ENCODE assay signal across 14 mouse cellular contexts in genomic region chr3:70309304-70309703, GRCm38 (mm10).
A peak's percentile ranks its signal among the peaks of the same experiment; 100 is the strongest.
DNase-seq lines count a peak whose midpoint lies in the region; ATAC-seq lines count a peak whose summit lies in the region.
"Had no signal": no experiment of that assay in that cellular context is flagged by ENCODE, and none has a peak within 500 bp of the region (broad histone marks: within the 10 kb centered on the region; RNA-seq: fewer than 3 reads in every experiment).

No protein-coding gene starts in this region.

- no peaks in the 10 kb centered on the region for H3K36me3 ChIP-seq in forebrain, embryonic 14.5 days (ENCODE audit: control insufficient read depth, insufficient read depth, low read length)
- H3K36me3 ChIP-seq in forebrain, embryonic 10.5 days (replicated peaks): no peaks in the 10 kb centered on the region
- no peaks in the 10 kb centered on the region for H3K36me3 ChIP-seq in neural tube, embryonic 15.5 days
- H3K36me3 ChIP-seq: kidney, embryonic 15.5 days; lung, embryonic 15.5 days had no signal

- peak; percentile 72; the same call in 1 of the 2 replicates for ATAC-seq in forebrain, embryonic 14.5 days
- ATAC-seq in neural tube, embryonic 15.5 days (ENCODE audit: low FRiP score): 0 out of 2 replicates have a peak, but pooled peaks have one; percentile 38
- ATAC-seq: inflammation-experienced regulatory T-cells, adult 6 months had no signal

- no peak overlapping the region for H3K27ac ChIP-seq in forebrain, embryonic 14.5 days (ENCODE audit: low read depth, low read length)
- H3K27ac ChIP-seq in forebrain, embryonic 10.5 days: no peak overlapping the region
- no peak overlapping the region for H3K27ac ChIP-seq in neural tube, embryonic 15.5 days (replicated peaks)
- H3K27ac ChIP-seq: kidney, embryonic 15.5 days; lung, embryonic 15.5 days had no signal

- peak; percentile 67 for DNase-seq in forebrain, embryonic 14.5 days (ENCODE audit: low spot score)
- DNase-seq in forebrain, embryonic 10.5 days (ENCODE audit: extremely low spot score, low spot score): no peak
- no peak for DNase-seq in neural tube, embryonic 10.5 days (ENCODE audit: extremely low spot score, low spot score)
- peak; percentile 51 to 61 for DNase-seq in cerebellum, postnatal 25 days
- peak; percentile 80 for DNase-seq in skeletal muscle tissue, adult 2 months (ENCODE audit: low read depth, low spot score)
- no peak for DNase-seq in testis, postnatal 14 days (ENCODE audit: low spot score)
- no peak for DNase-seq in heart, postnatal 10 days
- DNase-seq: embryo, embryonic 11 days; layer of hippocampus, adult 9-11 months; right cerebral cortex, postnatal 25 days had no signal

- no peak overlapping the region for H3K4me3 ChIP-seq in forebrain, embryonic 14.5 days (ENCODE audit: low read depth, low read length)
- H3K4me3 ChIP-seq in forebrain, embryonic 10.5 days: no peak overlapping the region
- H3K4me3 ChIP-seq in neural tube, embryonic 15.5 days (replicated peaks): no peak overlapping the region
- H3K4me3 ChIP-seq: kidney, embryonic 15.5 days; lung, embryonic 15.5 days had no signal

- WGBS in forebrain, embryonic 14.5 days: 78% methylated on average over 4 of the region's 4 CpGs
- 86% methylated on average over 4 of the region's 4 CpGs for WGBS in forebrain, embryonic 10.5 days
- 63% methylated on average over 4 of the region's 4 CpGs for WGBS in neural tube, embryonic 15.5 days

- no peaks in the 10 kb centered on the region for H3K4me1 ChIP-seq in forebrain, embryonic 14.5 days (ENCODE audit: control insufficient read depth, insufficient read depth, low read length)
- no peaks in the 10 kb centered on the region for H3K4me1 ChIP-seq in forebrain, embryonic 10.5 days
- H3K4me1 ChIP-seq in neural tube, embryonic 15.5 days: 0 out of 2 replicates have a peak, but pooled peaks cover 3% of the 10 kb centered on the region
- H3K4me1 ChIP-seq: kidney, embryonic 15.5 days; lung, embryonic 15.5 days had no signal

- no peak overlapping the region for H3K9ac ChIP-seq in forebrain, embryonic 14.5 days (ENCODE audit: low read length)
- H3K9ac ChIP-seq in neural tube, embryonic 15.5 days (replicated peaks): no peak overlapping the region
- H3K9ac ChIP-seq: kidney, embryonic 15.5 days; lung, embryonic 15.5 days had no signal

- H3K27me3 ChIP-seq in forebrain, embryonic 14.5 days (replicated peaks; ENCODE audit: control insufficient read depth, insufficient read depth, low read length): no peaks in the 10 kb centered on the region
- H3K27me3 ChIP-seq in forebrain, embryonic 10.5 days (ENCODE audit: poor library complexity, severe bottlenecking): no peaks in the 10 kb centered on the region
- no peaks in the 10 kb centered on the region for H3K27me3 ChIP-seq in neural tube, embryonic 15.5 days (replicated peaks)
- H3K27me3 ChIP-seq: kidney, embryonic 15.5 days; lung, embryonic 15.5 days had no signal

- no peak overlapping the region for H3K4me2 ChIP-seq in forebrain, embryonic 14.5 days (ENCODE audit: low read length)
- no peak overlapping the region for H3K4me2 ChIP-seq in neural tube, embryonic 15.5 days
- H3K4me2 ChIP-seq: kidney, embryonic 15.5 days; lung, embryonic 15.5 days had no signal

- H3K9me3 ChIP-seq in forebrain, embryonic 14.5 days (replicated peaks; ENCODE audit: control insufficient read depth, low read length): no peaks in the 10 kb centered on the region
- no peaks in the 10 kb centered on the region for H3K9me3 ChIP-seq in forebrain, embryonic 10.5 days
- no peaks in the 10 kb centered on the region for H3K9me3 ChIP-seq in neural tube, embryonic 15.5 days (replicated peaks)
- H3K9me3 ChIP-seq: kidney, embryonic 15.5 days; lung, embryonic 15.5 days had no signal

- intact Hi-C loops in heart, postnatal 10 days (cut with DNase I): no loop called here

Comparison
In these comparisons a context has a peak if more than half of its experiments do, and no peak if none do; other contexts are left out.
1. DNase-seq: peak in forebrain, embryonic 14.5 days (single experiment), cerebellum, postnatal 25 days (2 of 2) and skeletal muscle tissue, adult 2 months (single experiment); none in forebrain, embryonic 10.5 days (single experiment), neural tube, embryonic 10.5 days (single experiment), testis, postnatal 14 days (single experiment) and heart, postnatal 10 days (0 of 2).